Mouse (Mus musculus): ENCODE data around the gene Nit1. TPM values are rescaled to one million over a fixed set of nuclear protein-coding genes. Genes with fewer than 3 reads are reported as not detected.

Nit1 gene
- total RNA-seq, 2 experiments from 2014 or later = 45.9 to 49.5 TPM

DNA sequence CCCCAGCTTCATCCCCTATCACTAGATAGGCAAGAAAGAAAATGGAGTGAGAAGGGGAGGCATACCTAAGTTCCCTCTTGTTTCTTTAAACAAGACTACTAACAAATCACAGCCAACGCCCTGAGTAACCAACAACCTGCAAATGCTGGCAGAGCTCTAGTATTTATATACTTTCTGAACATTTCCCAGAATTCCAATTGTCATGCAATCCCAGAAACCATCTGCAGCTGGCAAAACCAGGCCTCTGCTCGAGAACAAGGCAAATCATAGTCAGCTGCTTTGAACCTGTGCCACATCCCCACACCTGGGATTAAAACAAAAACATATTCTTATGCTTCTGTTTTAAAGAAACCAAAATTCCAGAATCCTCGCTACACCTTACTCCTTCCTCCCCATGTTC lies 52.1 kb downstream of the Nit1 start:
- DNase-seq = no peak

DNA sequence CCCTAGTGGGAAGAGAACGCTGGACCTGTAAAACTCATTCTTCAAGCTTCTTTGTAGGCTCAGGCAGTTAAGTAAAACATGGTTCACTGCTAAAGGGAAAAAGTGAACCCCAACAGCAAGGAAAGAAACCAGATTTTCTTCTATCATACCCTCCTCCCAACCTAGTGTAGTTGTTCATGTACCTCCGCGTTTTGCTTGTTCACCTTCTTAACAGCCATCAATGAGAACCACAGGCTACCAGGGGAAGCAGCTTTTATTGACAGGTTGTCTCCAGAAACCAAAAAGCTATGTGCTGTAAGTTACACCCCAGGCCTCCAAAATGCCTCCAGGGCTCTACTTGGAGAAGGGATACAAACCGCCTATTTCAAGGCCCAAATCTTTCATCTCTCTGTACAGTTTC lies 57.1 kb downstream of the Nit1 start:
- no peak for DNase-seq

Other genes starting within 250 kb of the Nit1 start
- 1 to 10 TPM in 1 of 2 experiments, under 1 TPM in 1; 0.92 to 1.8 TPM for gene Cfap126, start 231.7 kb downstream of the Nit1 start, total RNA-seq (2021)
- gene Sdhc, start 195.0 kb downstream of the Nit1 start, total RNA-seq (2021) = 100 to 1,000 TPM; 191 to 202 TPM
- not detected for gene Mpz, start 194.9 kb downstream of the Nit1 start, total RNA-seq (2021)
- gene Pcp4l1, start 149.4 kb downstream of the Nit1 start, total RNA-seq (2021) = 10 to 100 TPM; 39.4 to 42.3 TPM
- under 1 TPM; 0.20 to 0.25 TPM for gene Nr1i3, start 131.7 kb downstream of the Nit1 start, total RNA-seq (2021)
- gene Tomm40l, start 123.1 kb downstream of the Nit1 start, total RNA-seq (2021) = 10 to 100 TPM; 72.4 to 80.2 TPM
- gene Apoa2, start 120.6 kb downstream of the Nit1 start, total RNA-seq (2021) = 1 to 10 TPM in 1 of 2 experiments, not detected in 1; 1.2 TPM
- 10 to 100 TPM; 13.5 to 15.2 TPM for gene Fcer1g, start 111.3 kb downstream of the Nit1 start, total RNA-seq (2021)
- gene Adamts4, start 95.2 kb downstream of the Nit1 start, total RNA-seq (2021) = 10 to 100 TPM; 15.1 to 15.5 TPM
- 100 to 1,000 TPM; 275 to 286 TPM for gene Ndufs2, start 94.3 kb downstream of the Nit1 start, total RNA-seq (2021)
- 10 to 100 TPM; 68.5 to 76.8 TPM for gene B4galt3, start 75.3 kb downstream of the Nit1 start, total RNA-seq (2021)
- gene Ppox, start 64.5 kb downstream of the Nit1 start, total RNA-seq (2021) = 10 to 100 TPM; 28.0 to 31.4 TPM
- 10 to 100 TPM; 66.9 to 70.5 TPM for gene Usp21, start 57.7 kb downstream of the Nit1 start, total RNA-seq (2021)
- gene Ufc1, start 50.6 kb downstream of the Nit1 start, total RNA-seq (2021) = 100 to 1,000 TPM; 101 to 112 TPM
- 10 to 100 TPM; 36.5 to 41.3 TPM for gene Dedd, start 16.5 kb downstream of the Nit1 start, total RNA-seq (2021)
- gene Pfdn2, start within 50 bp of the Nit1 start, total RNA-seq (2021) = 100 to 1,000 TPM; 160 to 166 TPM
- gene Klhdc9, start 15.2 kb upstream of the Nit1 start, total RNA-seq (2021) = 1 to 10 TPM; 4.1 to 4.7 TPM
- 1 to 10 TPM; 3.6 to 4.7 TPM for gene Nectin4, start 24.5 kb upstream of the Nit1 start, total RNA-seq (2021)
- 1 to 10 TPM; 2.0 to 2.1 TPM for gene Arhgap30, start 43.3 kb upstream of the Nit1 start, total RNA-seq (2021)
- 100 to 1,000 TPM; 114 to 132 TPM for gene Usf1, start 65.7 kb upstream of the Nit1 start, total RNA-seq (2021)
- gene Tstd1, start 73.2 kb upstream of the Nit1 start, total RNA-seq (2021) = 1 to 10 TPM; 4.1 to 5.9 TPM
- gene F11r, start 91.9 kb upstream of the Nit1 start, total RNA-seq (2021) = 1 to 10 TPM; 5.0 to 6.6 TPM
- gene Alyref2, start 157.8 kb upstream of the Nit1 start, total RNA-seq (2021) = 1 to 10 TPM; 6.8 to 7.1 TPM
- gene Itln1, start 189.6 kb upstream of the Nit1 start, total RNA-seq (2021) = not detected
- gene Cd244a, start 213.5 kb upstream of the Nit1 start, total RNA-seq (2021) = not detected